Mouse (Mus musculus): Measurements from ENCODE around the gene Dnajc5g.

- TF ChIP-seq CTCF (IDR thresholded peaks at IDR 0.05; ENCODE audit: extremely low read depth, insufficient read depth, insufficient read length, insufficient replicate concordance) (no peak), POLR2A (IDR thresholded peaks at IDR 0.05; ENCODE audit: low read depth, low read length) (no peak)
Observed at GRCm38 (mm10) chr5:31151746-31152145, 45.7 kb downstream of the Dnajc5g start.
